18 mouse cellular contexts compared by ENCODE assay signal in genomic region chr6:25752651-25753050, GRCm38 (mm10). TPM values are rescaled to one million over a fixed set of nuclear protein-coding genes. Genes with fewer than 3 reads are reported as not detected.
DNase-seq lines count a peak whose midpoint lies in the region; TF ChIP-seq lines count a peak whose summit lies in the region.
"Had no signal": no experiment of that assay in that cellular context is flagged by ENCODE, and none has a peak within 500 bp of the region (broad histone marks: within the 10 kb centered on the region; RNA-seq: fewer than 3 reads in every experiment).

No protein-coding gene starts in this region.

- intact Hi-C loops in heart, adult 2 months (cut with DNase I), result no loop called here

- no peak overlapping the region for H3K4me3 ChIP-seq in heart, adult 2 months
- H3K4me3 ChIP-seq in thymus, adult 2 months (ENCODE audit: control insufficient read depth, insufficient read depth, low read length), result no peak overlapping the region
- H3K4me3 ChIP-seq: erythroblast, embryonic 14.5 days; heart, embryonic 13.5 days; lung, embryonic 15.5 days; stomach, embryonic 15.5 days had no signal

- H3K4me1 ChIP-seq in heart, adult 2 months (ENCODE audit: control insufficient read depth, insufficient read depth, low read length), result no peaks in the 10 kb centered on the region
- H3K4me1 ChIP-seq in thymus, adult 2 months (replicated peaks; ENCODE audit: control insufficient read depth, insufficient read depth, low read length), result no peaks in the 10 kb centered on the region
- H3K4me1 ChIP-seq: heart, embryonic 13.5 days; lung, embryonic 15.5 days; stomach, embryonic 15.5 days had no signal

- no peaks in the 10 kb centered on the region; the same call in 1 of the 2 replicates for H3K36me3 ChIP-seq in heart, adult 2 months (ENCODE audit: control insufficient read depth, insufficient read depth, low read length)
- peaks cover 29% of the 10 kb centered on the region for H3K36me3 ChIP-seq in thymus, adult 2 months (ENCODE audit: control insufficient read depth, insufficient read depth, low read length)
- H3K36me3 ChIP-seq: stomach, embryonic 15.5 days had no signal

- H3K9ac ChIP-seq in heart, adult 2 months (ENCODE audit: low read depth, low read length), result no peak overlapping the region
- H3K9ac ChIP-seq: heart, embryonic 13.5 days; lung, embryonic 15.5 days; stomach, embryonic 15.5 days had no signal

- no peak for TF ChIP-seq EP300 in heart, adult 2 months (IDR thresholded peaks at IDR 0.05; ENCODE audit: insufficient read depth, low read depth, low read length)

- H3K27ac ChIP-seq in heart, adult 2 months, result no peak overlapping the region
- H3K27ac ChIP-seq in thymus, adult 2 months (ENCODE audit: control insufficient read depth, insufficient read depth, low read length), result no peak overlapping the region
- H3K27ac ChIP-seq: heart, embryonic 13.5 days; lung, embryonic 15.5 days; stomach, embryonic 15.5 days had no signal

- 85% methylated on average over 1 of the region's 1 CpGs for WGBS in heart, adult 2 months
- WGBS in thymus, adult 2 months, result 100% methylated on average over 1 of the region's 1 CpGs

- no peaks in the 10 kb centered on the region for H3K27me3 ChIP-seq in heart, adult 2 months (ENCODE audit: control insufficient read depth, insufficient read depth, low read length)
- no peaks in the 10 kb centered on the region for H3K27me3 ChIP-seq in thymus, adult 2 months (ENCODE audit: control insufficient read depth, insufficient read depth, low read length)
- H3K27me3 ChIP-seq: CH12.LX; heart, embryonic 13.5 days; lung, embryonic 15.5 days; stomach, embryonic 15.5 days had no signal

- no peak for DNase-seq in heart, adult 2 months
- DNase-seq in heart, adult 11 months, result no peak
- peak; percentile 21 for DNase-seq in layer of hippocampus, adult 9-10 months (ENCODE audit: low spot score)
- DNase-seq in layer of hippocampus, adult 8-10 months (ENCODE audit: low spot score in 2 of 2), result no peak
- DNase-seq in 416B (ENCODE audit: low read depth) (peak; percentile 31), adipocyte (ENCODE audit: low spot score) (peak; percentile 10)
- no peak for DNase-seq in urinary bladder, adult 2 months (ENCODE audit: low spot score)
- no peak for DNase-seq in thymus, adult 2 months
- DNase-seq: gastrocnemius, postnatal 36 days; kidney, postnatal 4 days; liver; spleen, adult 18-20 months; thymus, postnatal 14 days had no signal

- TF ChIP-seq CTCF in heart, adult 2 months (IDR thresholded peaks at IDR 0.05), result 0 out of 2 replicates have a peak, but pooled peaks have one; percentile 17
- no peak for TF ChIP-seq CTCF in thymus, adult 2 months (IDR thresholded peaks at IDR 0.05; ENCODE audit: borderline replicate concordance, control insufficient read depth, extremely low read depth, insufficient read depth, low read length, poor library complexity)

- TF ChIP-seq POLR2A in heart, adult 2 months (IDR thresholded peaks at IDR 0.05; ENCODE audit: insufficient read depth, low read depth, low read length), result no peak
- no peak for TF ChIP-seq POLR2A in thymus, adult 2 months (IDR thresholded peaks at IDR 0.05; ENCODE audit: control insufficient read depth, extremely low read depth, insufficient read depth, low read length, poor library complexity)

- H3K79me2 ChIP-seq in heart, adult 2 months (replicated peaks; ENCODE audit: control insufficient read depth, insufficient read depth, low read length), result no peaks in the 10 kb centered on the region

RNA-seq across cellular contexts. Expression of gene Pot1a, which starts 56.4 kb away (rescaled TPM):
- 1 to 10 TPM; 8.3 TPM for total RNA-seq in heart, adult 2 months (2021)
- 5.0 and 11.4 TPM in 2 replicates for polyA plus RNA-seq in heart, adult 2 months (2012; rRNA removed)
- total RNA-seq in layer of hippocampus, adult 8-10 months (2022), result 10 to 100 TPM; 14.7 to 24.0 (median 20.5) TPM
- polyA plus RNA-seq in urinary bladder, adult 2 months (2012; rRNA removed), result 16.7 and 18.0 TPM in 2 replicates
- polyA plus RNA-seq in thymus, adult 2 months (2012; rRNA removed), result 12.4 and 15.4 TPM in 2 replicates

Comparison
In these comparisons a context has a peak if more than half of its experiments do, and no peak if none do; other contexts are left out.
1. DNase-seq: peak in layer of hippocampus, adult 9-10 months (single experiment), 416B (single experiment) and adipocyte (single experiment); none in heart, adult 2 months (0 of 2), heart, adult 11 months (single experiment), layer of hippocampus, adult 8-10 months (0 of 2), urinary bladder, adult 2 months (single experiment) and thymus, adult 2 months (single experiment).